Mouse (Mus musculus) lung, embryonic 16.5 days (tissue): ENCODE measurements at regions not wholly inside any gene's neighbourhood (a gene's known extent, or its start where the extent isn't known, plus 50 kb on each side); places are given as distances from the start of the nearest gene placed in this dataset.
"Not testable (repeated sequence)": the region's sequence is repeated elsewhere in the genome, so short reads cannot be mapped to it uniquely, and the experiment has no call there.

ENCODE experiments used
- ATAC-seq: fragments of 200-750 bp; cut with Nextera tagmentation; 2 replicates; pipeline ENCODE4 v1.8.0; 2017; ENCODE audit warnings: low read depth, mild to moderate bottlenecking, moderate library complexity
- H3K27ac ChIP-seq: fragments of 300-500 bp; sonication (generic); 2 replicates; pipeline ENCODE4 v1.5.1; 2014; ENCODE audit warnings: mild to moderate bottlenecking, control low read depth, low read length
- H3K27me3 ChIP-seq: fragments of 300-500 bp; sonication (generic); 2 replicates; pipeline ENCODE4 v1.6.1; 2014; ENCODE audit warnings: low read depth, low read length, mixed read lengths; ENCODE audit not compliant: control insufficient read depth, insufficient read depth
- H3K36me3 ChIP-seq: fragments of 300-500 bp; sonication (generic); 2 replicates; pipeline ENCODE4 v1.6.1; 2014; ENCODE audit warnings: low read length; ENCODE audit not compliant: control insufficient read depth, insufficient read depth
- H3K4me1 ChIP-seq: fragments of 300-500 bp; sonication (generic); replicated peaks from 2 replicates; pipeline ENCODE4 v1.6.1; 2014; ENCODE audit warnings: low read length, mixed read lengths; ENCODE audit not compliant: control insufficient read depth, insufficient read depth
- H3K4me2 ChIP-seq: fragments of 300-500 bp; sonication (generic); 2 replicates; pipeline ENCODE4 v1.6.1; 2014; ENCODE audit warnings: low read depth, low read length, control low read depth
- H3K4me3 ChIP-seq: fragments of 300-500 bp; sonication (generic); 2 replicates; pipeline ENCODE4 v1.5.1; 2014; ENCODE audit warnings: mild to moderate bottlenecking, low read length, control low read depth
- H3K9ac ChIP-seq: fragments of 300-500 bp; sonication (generic); 2 replicates; pipeline ENCODE4 v1.6.1; 2014; ENCODE audit warnings: low read length, control low read depth
- H3K9me3 ChIP-seq: fragments of 300-500 bp; sonication (generic); 2 replicates; pipeline ENCODE4 v1.6.1; 2016; ENCODE audit warnings: low read length; ENCODE audit not compliant: control insufficient read depth
- WGBS: fragments of 180-500 bp; shearing (Covaris S2); extraction: QIAGEN DNeasy Blood & Tissue Kit; methylation state at CpG from one replicate; pipeline ENCODE4 v1.1.7; 2014; 5-methylcytosine and 5-hydroxymethylcytosine counted together

DNA sequence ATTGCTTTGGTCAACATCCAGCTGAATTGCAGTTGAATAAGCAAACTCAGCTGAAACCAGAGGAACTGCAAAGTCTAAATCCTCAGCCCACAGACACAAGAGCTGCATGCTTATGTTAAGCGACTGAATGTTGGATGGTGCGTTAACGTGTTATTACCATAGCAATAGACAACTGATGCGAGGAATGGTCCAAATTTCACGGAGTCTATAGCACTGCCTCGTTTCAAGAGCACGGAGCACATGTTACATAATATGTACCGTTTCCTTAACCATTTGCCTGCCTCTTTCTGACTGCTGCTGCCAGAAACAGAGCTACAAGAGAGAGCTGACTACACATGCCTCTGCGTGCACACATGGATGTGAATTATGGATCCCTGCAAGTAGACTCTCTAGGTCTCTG is 86.3 kb upstream of the Dyrk2 start:
- H3K4me1 ChIP-seq: no peaks in the 10 kb centered on the region
- 68% methylated on average over 9 of the region's 9 CpGs for WGBS
- no peaks in the 10 kb centered on the region for H3K9me3 ChIP-seq
- H3K36me3 ChIP-seq: no peaks in the 10 kb centered on the region
- no peaks in the 10 kb centered on the region for H3K27me3 ChIP-seq
- no peak for ATAC-seq
- no peak overlapping the region for H3K4me2 ChIP-seq
- H3K4me3 ChIP-seq: no peak overlapping the region
- no peak overlapping the region for H3K27ac ChIP-seq
- H3K9ac ChIP-seq: no peak overlapping the region

DNA sequence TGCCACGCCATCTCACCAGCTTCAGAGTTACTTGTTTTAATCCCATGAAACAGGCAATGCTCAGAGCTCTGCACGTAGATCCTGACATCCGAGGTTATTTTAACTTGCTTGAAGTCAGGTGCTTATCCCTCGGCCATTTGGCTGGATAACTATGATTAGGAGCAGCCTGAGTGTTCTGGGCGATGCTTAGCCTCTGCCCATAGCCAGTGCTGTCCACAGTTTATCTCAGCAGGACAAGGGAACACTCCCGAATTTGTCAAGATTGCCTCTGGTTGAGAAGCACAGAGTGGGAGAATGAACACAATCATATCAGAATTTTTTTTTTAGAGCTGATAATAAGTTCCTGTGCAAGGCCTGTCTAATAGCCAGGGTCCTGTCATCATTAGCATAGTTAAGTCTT is 83.4 kb upstream of the Dyrk2 start:
- no peaks in the 10 kb centered on the region for H3K36me3 ChIP-seq
- no peaks in the 10 kb centered on the region for H3K9me3 ChIP-seq
- no peak overlapping the region for H3K4me3 ChIP-seq
- H3K27me3 ChIP-seq: no peaks in the 10 kb centered on the region
- H3K27ac ChIP-seq: no peak overlapping the region
- WGBS: 83% methylated on average over 6 of the region's 6 CpGs
- no peak for ATAC-seq
- no peak overlapping the region for H3K4me2 ChIP-seq
- H3K9ac ChIP-seq: no peak overlapping the region
- H3K4me1 ChIP-seq: no peaks in the 10 kb centered on the region

DNA sequence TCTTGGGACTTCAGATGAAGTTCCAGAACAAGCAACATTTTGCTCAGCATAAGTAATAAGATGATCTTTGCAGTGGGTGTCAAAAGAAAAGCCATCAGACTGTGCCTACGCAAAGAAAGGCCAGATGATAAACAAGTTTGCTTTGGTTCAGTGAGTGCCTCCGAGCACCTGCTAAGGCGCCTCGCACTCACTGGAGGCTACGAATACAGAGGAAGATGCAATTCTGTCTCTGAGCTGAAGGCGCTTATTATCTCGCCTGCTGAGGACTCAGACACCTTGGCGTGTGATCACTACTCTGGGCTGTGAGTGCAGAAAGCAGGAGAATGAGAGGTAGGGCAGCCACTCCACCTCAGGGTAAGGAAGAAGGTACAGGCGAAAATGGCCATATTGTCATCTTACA is 82.7 kb upstream of the Dyrk2 start:
- no peaks in the 10 kb centered on the region for H3K9me3 ChIP-seq
- no peak for ATAC-seq
- H3K27me3 ChIP-seq: no peaks in the 10 kb centered on the region
- H3K4me1 ChIP-seq: no peaks in the 10 kb centered on the region; the same call in 1 of the 2 replicates
- H3K4me3 ChIP-seq: no peak overlapping the region
- H3K9ac ChIP-seq: no peak overlapping the region
- H3K36me3 ChIP-seq: no peaks in the 10 kb centered on the region
- WGBS: 82% methylated on average over 9 of the region's 9 CpGs
- H3K4me2 ChIP-seq: no peak overlapping the region
- no peak overlapping the region for H3K27ac ChIP-seq

DNA sequence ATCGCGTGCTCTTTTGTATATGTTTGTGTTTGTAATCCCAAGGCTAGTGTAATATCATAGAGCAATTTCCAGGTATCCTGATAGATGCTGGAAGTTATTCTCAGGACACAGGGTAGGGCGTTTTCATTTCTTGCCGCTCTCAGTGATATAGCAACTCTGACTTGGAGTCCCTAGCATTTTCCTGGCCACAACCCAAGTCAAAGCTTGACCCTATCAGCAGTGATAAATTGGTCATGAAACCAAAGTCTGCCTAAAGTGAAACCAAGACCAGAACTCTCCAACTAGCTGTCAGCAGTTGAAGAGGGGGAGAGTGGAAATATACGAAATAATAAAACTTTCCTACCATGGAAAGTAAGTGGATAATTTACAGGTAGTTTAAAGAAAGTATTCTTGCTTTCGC is 77.7 kb upstream of the Dyrk2 start:
- Histone ChIP-seq H3K4me2 (no peak overlapping the region), H3K4me1 (no peaks in the 10 kb centered on the region; the same call in 1 of the 2 replicates), H3K9ac (no peak overlapping the region), H3K9me3 (no peaks in the 10 kb centered on the region), H3K36me3 (no peaks in the 10 kb centered on the region), H3K27me3 (no peaks in the 10 kb centered on the region), H3K27ac (no peak overlapping the region), H3K4me3 (no peak overlapping the region)
- ATAC-seq: no peak
- 67% methylated on average over 6 of the region's 6 CpGs for WGBS

DNA sequence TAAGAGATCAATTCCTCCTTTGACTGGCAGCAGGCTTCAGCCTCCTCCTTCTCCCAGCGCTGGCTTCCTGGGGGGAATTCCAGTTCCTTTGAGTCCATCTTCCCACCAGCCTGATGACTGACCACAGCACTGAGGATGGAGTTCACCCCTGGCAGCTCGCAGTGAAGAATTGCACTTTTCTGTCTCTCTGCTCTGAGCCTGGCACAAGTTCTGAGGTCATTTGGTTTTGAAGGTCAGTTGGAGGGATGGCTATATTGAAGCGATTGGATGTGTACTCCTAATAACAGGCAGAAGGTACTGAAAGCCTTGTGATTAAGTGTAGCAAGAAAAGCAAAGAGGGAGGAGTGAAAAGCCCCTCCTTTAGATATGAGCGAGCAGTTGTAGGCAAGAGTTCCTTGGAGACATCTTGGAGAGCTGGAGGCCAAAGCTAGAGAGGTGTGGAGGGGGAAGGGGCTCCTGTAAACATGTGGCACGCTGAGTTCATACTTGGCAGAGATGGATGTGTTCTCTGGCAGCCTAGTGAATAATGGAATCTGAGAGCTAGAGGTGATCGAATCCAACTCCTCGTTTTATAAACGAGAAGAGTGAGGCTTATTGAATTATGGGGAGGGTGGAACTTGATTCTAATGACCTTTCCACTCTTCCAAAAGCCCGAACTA is 77.1 kb upstream of the Dyrk2 start:
- H3K9me3 ChIP-seq: no peaks in the 10 kb centered on the region
- ATAC-seq: no peak
- no peaks in the 10 kb centered on the region for H3K27me3 ChIP-seq
- no peaks in the 10 kb centered on the region for H3K36me3 ChIP-seq
- H3K4me1 ChIP-seq: no peaks in the 10 kb centered on the region; the same call in 1 of the 2 replicates
- 39% methylated on average over 9 of the region's 9 CpGs for WGBS
- H3K4me2 ChIP-seq: no peak overlapping the region
- no peak overlapping the region for H3K9ac ChIP-seq
- H3K4me3 ChIP-seq: no peak overlapping the region
- no peak overlapping the region for H3K27ac ChIP-seq

DNA sequence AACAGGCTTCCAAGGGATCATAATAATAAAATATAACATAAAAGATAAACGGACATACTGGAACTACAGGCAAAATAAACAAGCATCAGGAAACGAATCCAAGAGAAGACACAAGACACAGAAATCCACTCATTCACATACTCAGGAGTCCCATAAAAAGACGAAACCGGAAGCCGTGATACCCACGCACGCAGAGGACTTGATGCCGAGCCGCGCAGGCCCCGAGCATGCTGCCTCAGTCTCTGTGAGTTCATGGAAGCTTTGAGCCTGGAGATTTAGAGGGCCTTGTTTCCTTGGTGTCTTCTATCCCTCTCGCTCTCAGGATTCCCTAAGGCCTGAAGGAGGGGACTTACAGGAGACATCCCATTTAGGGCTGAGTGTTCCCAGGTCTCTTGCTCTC is 57.3 kb upstream of the Dyrk2 start:
- Histone ChIP-seq H3K9me3 (no peaks in the 10 kb centered on the region), H3K27ac (peak overlapping the region; percentile 15; the same call in 1 of the 2 replicates), H3K4me2 (no peak overlapping the region), H3K4me1 (peaks cover 8% of the 10 kb centered on the region), H3K9ac (no peak overlapping the region), H3K27me3 (no peaks in the 10 kb centered on the region), H3K36me3 (no peaks in the 10 kb centered on the region), H3K4me3 (no peak overlapping the region)
- WGBS: 61% methylated on average over 12 of the region's 12 CpGs
- peak; percentile 21; the same call in 1 of the 2 replicates for ATAC-seq

DNA sequence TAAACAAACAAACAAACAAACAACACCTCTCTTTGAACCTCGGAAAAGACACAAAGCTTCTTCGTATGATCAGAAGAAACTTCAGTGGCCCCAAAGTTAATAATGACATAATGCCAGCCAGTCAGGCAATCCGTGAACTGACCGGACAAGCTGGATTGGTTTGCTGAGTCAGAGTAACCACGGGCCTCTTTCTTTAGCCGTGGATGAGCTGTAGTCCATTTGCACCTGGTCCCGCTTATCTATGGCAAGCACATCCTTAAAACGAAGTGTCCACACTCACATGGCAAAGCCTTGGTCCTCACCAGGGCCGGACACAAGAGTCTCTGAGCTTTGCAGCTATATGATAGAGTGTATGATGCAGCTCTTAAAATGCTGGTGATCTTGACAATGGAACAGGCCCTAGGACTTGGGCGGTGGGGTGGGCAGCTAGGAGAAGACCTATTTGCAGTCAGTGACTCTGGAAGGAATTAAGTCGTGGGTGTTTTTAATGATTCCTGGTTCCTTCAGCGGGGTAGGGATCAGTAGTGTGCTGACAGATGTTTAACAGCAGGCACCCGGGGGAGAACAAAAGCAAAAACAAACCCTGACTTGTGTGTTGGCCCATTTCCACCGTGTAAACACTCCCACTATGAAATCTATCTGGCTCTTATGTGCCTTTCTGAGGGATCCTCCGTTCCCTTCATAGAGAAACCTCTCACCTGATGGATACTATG is 53.6 kb upstream of the Dyrk2 start:
- ATAC-seq: peak; percentile 85
- 33% methylated on average over 15 of the region's 15 CpGs for WGBS
- H3K27ac ChIP-seq: 0 out of 2 replicates have a peak overlapping the region, but pooled peaks have one; percentile 28

GRCm38 (mm10) chr10:118922120-118922519 is 52.1 kb upstream of the Dyrk2 start:
- not testable (repeated sequence) for H3K27me3 ChIP-seq, H3K4me2 ChIP-seq, H3K27ac ChIP-seq, H3K4me3 ChIP-seq, H3K4me1 ChIP-seq, H3K9me3 ChIP-seq, H3K36me3 ChIP-seq, H3K9ac ChIP-seq
- ATAC-seq: peak; percentile 12; the same call in 1 of the 2 replicates

More for the DNA sequence above, 53.6 kb upstream of the Dyrk2 start:
- Histone ChIP-seq H3K27me3 (no peaks in the 10 kb centered on the region), H3K36me3 (no peaks in the 10 kb centered on the region), H3K9ac (no peak overlapping the region), H3K4me2 (no peak overlapping the region), H3K4me1 (peaks cover 8% of the 10 kb centered on the region), H3K9me3 (no peaks in the 10 kb centered on the region), H3K4me3 (no peak overlapping the region)
